Mouse (Mus musculus) myocyte (in vitro differentiated cells): ENCODE measurements around the gene Edc3.

Source experiments
- CEBPB ChIP-seq: IDR thresholded peaks from 2 replicates; pipeline ENCODE4 v1.6.1; 2011; ENCODE audit warnings: mild to moderate bottlenecking, moderate library complexity; ENCODE audit not compliant: poor library complexity, insufficient read depth, severe bottlenecking
- E2F4 ChIP-seq: IDR thresholded peaks from one replicate; pipeline ENCODE4 v1.6.1; 2011; ENCODE audit warnings: mild to moderate bottlenecking, control low read depth, moderate library complexity; ENCODE audit not compliant: insufficient read depth
- MAX ChIP-seq: IDR thresholded peaks from one replicate; pipeline ENCODE4 v1.6.1; 2011; ENCODE audit warnings: low read depth, mild to moderate bottlenecking, control low read depth
- MYOD1 ChIP-seq, 3 experiments: IDR thresholded peaks; one replicate each; pipeline ENCODE4 v1.6.1; 2011; ENCODE audit warnings: control low read depth in 2 of 3, low read depth in 2 of 3, mild to moderate bottlenecking in 2 of 3, moderate library complexity in 1 of 3; ENCODE audit not compliant: insufficient read length in 2 of 3, control insufficient read depth in 1 of 3
- MYOG ChIP-seq, 3 experiments: IDR thresholded peaks; one replicate each; pipeline ENCODE4 v1.6.1; 2011; ENCODE audit warnings: control low read depth in 2 of 3, low read depth in 2 of 3, mild to moderate bottlenecking in 2 of 3; ENCODE audit not compliant: insufficient read length in 2 of 3, control insufficient read depth in 1 of 3, insufficient read depth in 1 of 3
- POLR2A ChIP-seq: IDR thresholded peaks from one replicate; pipeline ENCODE4 v1.6.1; 2011; ENCODE audit warnings: low read depth, mild to moderate bottlenecking, control low read depth, moderate library complexity; ENCODE audit not compliant: insufficient read length
- POLR2AphosphoS2 ChIP-seq: IDR thresholded peaks from one replicate; pipeline ENCODE4 v1.6.1; 2011; ENCODE audit warnings: low read depth, control low read depth; ENCODE audit not compliant: insufficient read length
- REST ChIP-seq: IDR thresholded peaks from one replicate; pipeline ENCODE4 v1.6.1; 2011; ENCODE audit warnings: mild to moderate bottlenecking, control low read depth, moderate library complexity; ENCODE audit not compliant: insufficient read depth, insufficient read length
- SRF ChIP-seq: IDR thresholded peaks from one replicate; pipeline ENCODE4 v1.6.1; 2011; ENCODE audit warnings: low read depth; ENCODE audit not compliant: control insufficient read depth, insufficient read length
- TCF12 ChIP-seq: IDR thresholded peaks from one replicate; pipeline ENCODE4 v1.6.1; 2011; ENCODE audit warnings: mild to moderate bottlenecking, control low read depth; ENCODE audit not compliant: poor library complexity, insufficient read depth, severe bottlenecking
- TCF3 ChIP-seq: IDR thresholded peaks from one replicate; pipeline ENCODE4 v1.6.1; 2011; ENCODE audit warnings: low read depth, control low read depth; ENCODE audit not compliant: insufficient read length
- USF1 ChIP-seq: IDR thresholded peaks from one replicate; pipeline ENCODE4 v1.6.1; 2011; ENCODE audit warnings: low read depth, mild to moderate bottlenecking, control low read depth, moderate library complexity

- TF ChIP-seq POLR2A (no peak), MAX (no peak), USF1 (no peak), TCF12 (no peak), CEBPB (no peak), MYOG (IDR thresholded peaks at IDR 0.05; ENCODE audit: control insufficient read depth in 1 of 3, insufficient read depth in 1 of 3, insufficient read length in 2 of 3, low read depth in 2 of 3) (no peak), MYOD1 (IDR thresholded peaks at IDR 0.05; ENCODE audit: control insufficient read depth in 1 of 3, insufficient read length in 2 of 3, low read depth in 2 of 3) (no peak), SRF (no peak), E2F4 (no peak), POLR2AphosphoS2 (no peak), TCF3 (no peak), REST (no peak)
These were observed 24.8 kb upstream of the Edc3 start, which contains the start of gene Cyp1a2 for GRCm38 (mm10) chr9:57683520-57683919.
